Mouse (Mus musculus) layer of hippocampus, adult 11-12 months (tissue): ENCODE results near the gene Herc1.
"Not testable (repeated sequence)": the region's sequence is repeated elsewhere in the genome, so short reads cannot be mapped to it uniquely, and the experiment has no call there.

ENCODE experiments used
- DNase-seq: peaks from one replicate; pipeline ENCODE4 v3.0.0; 2022; ENCODE audit warnings: low spot score

The Herc1 gene

GRCm38 (mm10) chr9:66349144-66349859, 948 bp upstream of the Herc1 start:
- no peak for DNase-seq

- DNase-seq: peak; percentile 25
These were observed 659 bp downstream of the Herc1 start for GRCm38 (mm10) chr9:66350788-66351430.

- no peak for DNase-seq
These were observed 2.5 kb downstream of the Herc1 start for GRCm38 (mm10) chr9:66352704-66353103.

GRCm38 (mm10) chr9:66359135-66359534, 8.9 kb downstream of the Herc1 start:
- no peak for DNase-seq

- no peak for DNase-seq
These were observed 10.0 kb downstream of the Herc1 start for GRCm38 (mm10) chr9:66360143-66360690.

- DNase-seq: no peak
These were observed 18.7 kb downstream of the Herc1 start for GRCm38 (mm10) chr9:66368890-66369433.

GRCm38 (mm10) chr9:66370334-66370733, 20.1 kb downstream of the Herc1 start:
- no peak for DNase-seq

GRCm38 (mm10) chr9:66370847-66371246, 20.6 kb downstream of the Herc1 start:
- DNase-seq: no peak

GRCm38 (mm10) chr9:66373432-66373831, 23.2 kb downstream of the Herc1 start:
- no peak for DNase-seq

- no peak for DNase-seq
These were observed 24.5 kb downstream of the Herc1 start for GRCm38 (mm10) chr9:66374495-66375478.

- no peak for DNase-seq
These were observed 33.2 kb downstream of the Herc1 start for GRCm38 (mm10) chr9:66383417-66383816.

GRCm38 (mm10) chr9:66390338-66390737, 40.1 kb downstream of the Herc1 start:
- DNase-seq: not testable (repeated sequence)

GRCm38 (mm10) chr9:66393304-66393703, 43.1 kb downstream of the Herc1 start:
- no peak for DNase-seq

GRCm38 (mm10) chr9:66423492-66423891, 73.2 kb downstream of the Herc1 start:
- DNase-seq: no peak

GRCm38 (mm10) chr9:66440007-66440406, 89.8 kb downstream of the Herc1 start:
- no peak for DNase-seq

- DNase-seq: no peak
These were observed 98.0 kb downstream of the Herc1 start for GRCm38 (mm10) chr9:66448253-66448652.

GRCm38 (mm10) chr9:66465087-66465486, 114.8 kb downstream of the Herc1 start:
- no peak for DNase-seq

GRCm38 (mm10) chr9:66477785-66478184, 127.5 kb downstream of the Herc1 start:
- DNase-seq: no peak

- DNase-seq: no peak
These were observed 133.2 kb downstream of the Herc1 start for GRCm38 (mm10) chr9:66483429-66483828.

- no peak for DNase-seq
These were observed 138.5 kb downstream of the Herc1 start for GRCm38 (mm10) chr9:66488786-66489185.

- DNase-seq: no peak
These were observed 142.1 kb downstream of the Herc1 start for GRCm38 (mm10) chr9:66492361-66492760.

- no peak for DNase-seq
These were observed 143.7 kb downstream of the Herc1 start for GRCm38 (mm10) chr9:66493992-66494391.
